Mouse (Mus musculus) intestine, postnatal 0 days (tissue): ENCODE data around the gene Mllt1. TPM values are rescaled to one million over a fixed set of nuclear protein-coding genes. Genes with fewer than 3 reads are reported as not detected.

Experiments used
- ATAC-seq: fragments of 200-750 bp; cut with Nextera tagmentation; 2 replicates; pipeline ENCODE4 v1.8.0; 2017; ENCODE audit warnings: mild to moderate bottlenecking, moderate TSS enrichment, moderate library complexity
- H3K27ac ChIP-seq: fragments of 300-500 bp; sonication (generic); 2 replicates; pipeline ENCODE4 v1.5.1; 2014; ENCODE audit warnings: mild to moderate bottlenecking, low read depth, low read length, moderate library complexity
- H3K27me3 ChIP-seq: fragments of 300-500 bp; sonication (generic); replicated peaks from 2 replicates; pipeline ENCODE4 v1.6.1; 2014; ENCODE audit warnings: low read length, mixed read lengths; ENCODE audit not compliant: control insufficient read depth, insufficient read depth
- H3K36me3 ChIP-seq: fragments of 300-500 bp; sonication (generic); 2 replicates; pipeline ENCODE4 v1.6.1; 2014; ENCODE audit warnings: mild to moderate bottlenecking, moderate library complexity; ENCODE audit not compliant: control insufficient read depth, insufficient read depth
- H3K4me1 ChIP-seq: fragments of 300-500 bp; sonication (generic); replicated peaks from 2 replicates; pipeline ENCODE4 v1.6.1; 2014; ENCODE audit warnings: antibody characterized with exemption, low read length, mixed read lengths; ENCODE audit not compliant: control insufficient read depth, insufficient read depth
- H3K4me2 ChIP-seq: fragments of 300-500 bp; sonication (generic); replicated peaks from 2 replicates; pipeline ENCODE4 v1.6.1; 2014; ENCODE audit warnings: low read depth, mild to moderate bottlenecking, moderate library complexity
- H3K4me3 ChIP-seq: fragments of 300-500 bp; sonication (generic); 2 replicates; pipeline ENCODE4 v1.5.1; 2014; ENCODE audit warnings: low read depth, low read length
- H3K9ac ChIP-seq: fragments of 300-500 bp; sonication (generic); 2 replicates; pipeline ENCODE4 v1.6.1; 2014; ENCODE audit warnings: mild to moderate bottlenecking, low read depth, low read length
- H3K9me3 ChIP-seq: fragments of 300-500 bp; sonication (generic); 2 replicates; pipeline ENCODE4 v1.6.1; 2016; ENCODE audit warnings: mixed run types; ENCODE audit not compliant: control insufficient read depth
- CTCF ChIP-seq: sonication (generic); IDR thresholded peaks from 2 replicates; pipeline ENCODE4 v1.5.1; 2016; ENCODE audit warnings: low read depth, mild to moderate bottlenecking, control low read depth, antibody characterized with exemption, moderate library complexity
- WGBS: fragments of 180-500 bp; shearing (Covaris S2); extraction: QIAGEN DNeasy Blood & Tissue Kit; methylation state at CpG from one replicate; pipeline ENCODE4 v1.1.7; 2014; 5-methylcytosine and 5-hydroxymethylcytosine counted together
- polyA plus RNA-seq: library from polyadenylated mRNA; unstranded; fragments of >200 nt; fragmentation: Nextera tagmentation; extraction: Ambion mirVana; gene quantifications from 2 replicates; pipeline ENCODE4 v1.2.1, GENCODE M21; 2015

Gene Mllt1
- polyA plus RNA-seq, 1 experiment from 2014 or later: 10.5 TPM

GRCm38 (mm10) chr17:56896513-56897129 lies 38.6 kb downstream of the Mllt1 start:
- Histone ChIP-seq H3K27me3 (no peaks in the 10 kb centered on the region), H3K9ac (no peak overlapping the region), H3K27ac (no peak overlapping the region), H3K4me1 (no peaks in the 10 kb centered on the region), H3K4me2 (no peak overlapping the region), H3K9me3 (no peaks in the 10 kb centered on the region), H3K4me3 (no peak overlapping the region), H3K36me3 (peaks cover 88% of the 10 kb centered on the region)
- TF ChIP-seq CTCF: no peak
- 81% methylated on average over 6 of the region's 6 CpGs for WGBS
- no peak for ATAC-seq

GRCm38 (mm10) chr17:56895368-56895918 lies 39.8 kb downstream of the Mllt1 start:
- Histone ChIP-seq H3K4me3 (no peak overlapping the region), H3K36me3 (peaks cover 79% of the 10 kb centered on the region), H3K9ac (no peak overlapping the region), H3K4me1 (no peaks in the 10 kb centered on the region), H3K27me3 (no peaks in the 10 kb centered on the region), H3K27ac (no peak overlapping the region), H3K4me2 (no peak overlapping the region), H3K9me3 (no peaks in the 10 kb centered on the region)
- no peak for ATAC-seq
- WGBS: 89% methylated on average over 9 of the region's 9 CpGs
- TF ChIP-seq CTCF: no peak

- ATAC-seq: no peak
- Histone ChIP-seq H3K4me1 (no peaks in the 10 kb centered on the region), H3K9ac (no peak overlapping the region), H3K4me3 (no peak overlapping the region), H3K9me3 (no peaks in the 10 kb centered on the region), H3K27me3 (no peaks in the 10 kb centered on the region), H3K4me2 (no peak overlapping the region), H3K36me3 (peaks cover 36% of the 10 kb centered on the region), H3K27ac (no peak overlapping the region)
- WGBS: 99% methylated on average over 2 of the region's 2 CpGs
- TF ChIP-seq CTCF: no peak
These were observed 45.2 kb downstream of the Mllt1 start for GRCm38 (mm10) chr17:56890018-56890417.

- 88% methylated on average over 2 of the region's 3 CpGs for WGBS
- Histone ChIP-seq H3K4me1 (no peaks in the 10 kb centered on the region), H3K27me3 (no peaks in the 10 kb centered on the region), H3K4me3 (no peak overlapping the region), H3K36me3 (peaks cover 17% of the 10 kb centered on the region), H3K27ac (no peak overlapping the region), H3K9me3 (no peaks in the 10 kb centered on the region), H3K4me2 (no peak overlapping the region), H3K9ac (no peak overlapping the region)
- peak; percentile 26; the same call in 1 of the 2 replicates for TF ChIP-seq CTCF
- ATAC-seq: no peak
These were observed 47.2 kb downstream of the Mllt1 start for GRCm38 (mm10) chr17:56888050-56888449.

- Histone ChIP-seq H3K27me3 (no peaks in the 10 kb centered on the region), H3K4me3 (no peak overlapping the region), H3K36me3 (no peaks in the 10 kb centered on the region), H3K4me2 (no peak overlapping the region), H3K27ac (no peak overlapping the region), H3K9me3 (no peaks in the 10 kb centered on the region), H3K4me1 (no peaks in the 10 kb centered on the region), H3K9ac (no peak overlapping the region)
- 87% methylated on average over 17 of the region's 17 CpGs for WGBS
- no peak for TF ChIP-seq CTCF
- ATAC-seq: no peak
These were observed 50.4 kb downstream of the Mllt1 start for GRCm38 (mm10) chr17:56884809-56885208.

GRCm38 (mm10) chr17:56884331-56884730 lies 50.9 kb downstream of the Mllt1 start:
- H3K36me3 ChIP-seq: no peaks in the 10 kb centered on the region
- H3K9ac ChIP-seq: no peak overlapping the region
- H3K4me3 ChIP-seq: no peak overlapping the region
- 67% methylated on average over 5 of the region's 5 CpGs for WGBS
- H3K4me1 ChIP-seq: no peaks in the 10 kb centered on the region
- H3K27ac ChIP-seq: no peak overlapping the region
- TF ChIP-seq CTCF: no peak
- H3K9me3 ChIP-seq: no peaks in the 10 kb centered on the region
- H3K4me2 ChIP-seq: no peak overlapping the region
- no peaks in the 10 kb centered on the region for H3K27me3 ChIP-seq
- ATAC-seq: no peak

- no peaks in the 10 kb centered on the region for H3K4me1 ChIP-seq
- no peak for TF ChIP-seq CTCF
- no peaks in the 10 kb centered on the region for H3K36me3 ChIP-seq
- no peaks in the 10 kb centered on the region for H3K27me3 ChIP-seq
- no peak overlapping the region for H3K4me3 ChIP-seq
- WGBS: 29% methylated on average over 17 of the region's 17 CpGs
- H3K4me2 ChIP-seq: peak overlapping the region; percentile 57
- H3K9me3 ChIP-seq: no peaks in the 10 kb centered on the region
- H3K27ac ChIP-seq: no peak overlapping the region
- no peak overlapping the region for H3K9ac ChIP-seq
- ATAC-seq: 0 out of 2 replicates have a peak, but pooled peaks have one; percentile 34
These were observed 51.6 kb downstream of the Mllt1 start for GRCm38 (mm10) chr17:56883612-56884011.
